Mouse (Mus musculus): ENCODE data around the gene Pik3r1.

DNA sequence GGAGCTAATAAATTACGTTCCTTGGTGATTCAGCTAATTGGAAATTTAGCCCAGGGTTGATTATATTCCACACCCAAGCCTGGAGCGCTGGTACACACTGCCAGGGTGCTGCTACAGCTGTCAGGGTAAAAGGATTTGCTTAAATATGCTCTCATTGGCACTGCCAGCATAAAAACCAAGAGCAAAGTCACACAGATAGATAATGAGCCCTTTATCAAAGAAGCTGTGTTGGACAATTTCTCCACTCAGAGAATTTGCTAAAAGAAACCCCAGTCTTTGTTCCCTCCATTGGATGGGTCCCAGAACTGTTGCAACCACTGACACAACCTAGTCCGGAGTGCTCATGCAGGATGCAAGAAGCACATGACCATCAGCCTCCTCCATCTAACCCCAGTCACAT, 9.8 kb upstream of the Pik3r1 start:
- TF ChIP-seq CTCF (IDR thresholded peaks at IDR 0.05; ENCODE audit: low read depth) (no peak), EP300 (IDR thresholded peaks at IDR 0.05; ENCODE audit: low read depth) (no peak)

Measured in heart, postnatal 0 days (tissue).